Mouse (Mus musculus) stomach, postnatal 0 days (tissue): ENCODE data around the gene Pdcd5. TPM values are rescaled to one million over a fixed set of nuclear protein-coding genes. Genes with fewer than 3 reads are reported as not detected.

Experiments
- ATAC-seq: fragments of 200-750 bp; cut with Nextera tagmentation; 2 replicates; pipeline ENCODE4 v1.8.0; 2017; ENCODE audit not compliant: low FRiP score, low TSS enrichment
- DNase-seq: peaks from one replicate; pipeline ENCODE4 v3.0.0-alpha.2; 2016; ENCODE audit warnings: low spot score
- H3K27ac ChIP-seq: fragments of 300-500 bp; sonication (generic); replicated peaks from 2 replicates; pipeline ENCODE4 v1.5.1; 2014; ENCODE audit warnings: mild to moderate bottlenecking, control low read depth
- H3K27me3 ChIP-seq: fragments of 300-500 bp; sonication (generic); 2 replicates; pipeline ENCODE4 v1.6.1; 2014; ENCODE audit warnings: low read length; ENCODE audit not compliant: control insufficient read depth, insufficient read depth
- H3K36me3 ChIP-seq: fragments of 300-500 bp; sonication (generic); 2 replicates; pipeline ENCODE4 v1.6.1; 2014; ENCODE audit warnings: low read length, mixed read lengths; ENCODE audit not compliant: control insufficient read depth, insufficient read depth
- H3K4me1 ChIP-seq: fragments of 300-500 bp; sonication (generic); replicated peaks from 2 replicates; pipeline ENCODE4 v1.6.1; 2014; ENCODE audit warnings: antibody characterized with exemption; ENCODE audit not compliant: control insufficient read depth, insufficient read depth
- H3K4me2 ChIP-seq: fragments of 300-500 bp; sonication (generic); replicated peaks from 2 replicates; pipeline ENCODE4 v1.6.1; 2014; ENCODE audit warnings: low read depth, mild to moderate bottlenecking, control low read depth, moderate library complexity
- H3K4me3 ChIP-seq: fragments of 300-500 bp; sonication (generic); 2 replicates; pipeline ENCODE4 v1.5.1; 2014; ENCODE audit warnings: low read depth, low read length, control low read depth
- H3K9ac ChIP-seq: fragments of 300-500 bp; sonication (generic); 2 replicates; pipeline ENCODE4 v1.6.1; 2014; ENCODE audit warnings: mild to moderate bottlenecking, low read length, control low read depth, mixed read lengths
- H3K9me3 ChIP-seq: fragments of 300-500 bp; sonication (generic); 2 replicates; pipeline ENCODE4 v1.6.1; 2016; ENCODE audit warnings: low read length; ENCODE audit not compliant: control insufficient read depth
- CTCF ChIP-seq: IDR thresholded peaks from 2 replicates; pipeline ENCODE4 v1.5.1; 2016; ENCODE audit warnings: antibody characterized with exemption, low read depth, mild to moderate bottlenecking, moderate library complexity
- EP300 ChIP-seq: optimal IDR thresholded peaks from 2 replicates; pipeline ENCODE3; 2016; ENCODE audit warnings: antibody characterized with exemption
- WGBS: fragments of 180-500 bp; shearing (Covaris S2); extraction: QIAGEN DNeasy Blood & Tissue Kit; methylation state at CpG from one replicate; pipeline ENCODE4 v1.1.7; 2014; 5-methylcytosine and 5-hydroxymethylcytosine counted together
- polyA plus RNA-seq: library from polyadenylated mRNA; unstranded; fragments of >200 nt; fragmentation: Nextera tagmentation; extraction: Ambion mirVana; gene quantifications from 2 replicates; pipeline ENCODE4 v1.2.1, GENCODE M21; 2015

Pdcd5 gene
- polyA plus RNA-seq, 1 experiment from 2014 or later, result 190 TPM

- no peaks in the 10 kb centered on the region for H3K4me1 ChIP-seq
- ATAC-seq (no peak), DNase-seq (no peak)
- H3K4me2 ChIP-seq, result no peak overlapping the region
- no peak for TF ChIP-seq CTCF
- no peak for TF ChIP-seq EP300
- H3K9me3 ChIP-seq, result no peaks in the 10 kb centered on the region
- H3K36me3 ChIP-seq, result peaks cover 31% of the 10 kb centered on the region
- no peak overlapping the region for H3K4me3 ChIP-seq
- 93% methylated on average over 9 of the region's 9 CpGs for WGBS
- H3K27ac ChIP-seq, result no peak overlapping the region
- H3K9ac ChIP-seq, result no peak overlapping the region
- no peaks in the 10 kb centered on the region for H3K27me3 ChIP-seq
Observed at GRCm38 (mm10) chr7:35636874-35637273, 10.4 kb downstream of the Pdcd5 start.

DNA sequence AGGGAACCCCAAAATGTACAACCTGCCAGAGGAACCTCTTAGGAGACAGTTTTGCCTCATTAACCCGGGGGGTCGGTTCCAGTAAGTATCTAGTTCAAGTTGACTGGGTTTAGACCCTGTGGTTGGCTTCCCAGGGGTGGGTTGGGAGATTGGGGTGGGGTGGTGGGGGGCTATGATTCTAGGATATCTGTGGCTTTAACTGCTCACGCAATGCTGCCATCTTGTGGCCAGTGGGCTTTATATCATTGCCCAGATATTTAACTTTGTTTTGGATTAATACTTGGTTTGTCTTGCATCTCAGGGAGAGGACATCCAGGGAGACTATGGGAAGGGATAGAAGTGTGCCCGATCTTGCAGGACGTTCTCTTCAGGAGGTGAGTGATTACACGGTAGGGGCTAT is 11.1 kb downstream of the Pdcd5 start:
- ATAC-seq (no peak), DNase-seq (peak; percentile 24)
- Histone ChIP-seq H3K4me3 (no peak overlapping the region), H3K27ac (no peak overlapping the region), H3K9ac (no peak overlapping the region), H3K4me2 (no peak overlapping the region), H3K36me3 (peaks cover 31% of the 10 kb centered on the region), H3K27me3 (no peaks in the 10 kb centered on the region), H3K4me1 (no peaks in the 10 kb centered on the region), H3K9me3 (no peaks in the 10 kb centered on the region)
- 64% methylated on average over 6 of the region's 6 CpGs for WGBS
- TF ChIP-seq CTCF (peak; percentile 75), EP300 (no peak)

DNA sequence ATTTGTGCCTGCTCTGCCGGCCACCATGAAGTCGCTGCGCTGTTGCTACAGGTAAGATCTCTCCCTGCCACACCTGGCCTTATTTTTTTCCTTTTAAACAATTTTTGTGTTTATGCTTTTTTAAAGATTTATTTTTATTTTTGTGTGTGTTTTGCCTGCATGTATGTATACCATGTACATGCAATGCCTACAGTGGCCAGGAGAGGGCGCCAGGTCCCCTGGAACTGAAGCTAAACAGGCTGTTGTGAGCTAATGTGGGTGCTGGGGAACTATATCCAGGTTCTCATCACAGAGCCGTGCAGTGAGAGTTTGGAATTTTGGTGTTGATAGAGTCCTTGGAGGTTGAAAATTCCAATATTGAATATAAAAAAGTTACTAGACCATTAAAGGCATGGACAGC is 18.8 kb downstream of the Pdcd5 start:
- no peak overlapping the region for H3K9ac ChIP-seq
- TF ChIP-seq EP300, result no peak
- TF ChIP-seq CTCF, result peak; percentile 78
- peak; percentile 48 for DNase-seq
- no peaks in the 10 kb centered on the region for H3K4me1 ChIP-seq
- no peak overlapping the region for H3K4me3 ChIP-seq
- ATAC-seq, result no peak
- H3K27me3 ChIP-seq, result no peaks in the 10 kb centered on the region
- H3K36me3 ChIP-seq, result peaks cover 25% of the 10 kb centered on the region
- no peak overlapping the region for H3K4me2 ChIP-seq
- 76% methylated on average over 5 of the region's 5 CpGs for WGBS
- no peaks in the 10 kb centered on the region for H3K9me3 ChIP-seq
- no peak overlapping the region for H3K27ac ChIP-seq

- H3K4me2 ChIP-seq, result no peak overlapping the region
- DNase-seq, result no peak
- 95% methylated on average over 10 of the region's 10 CpGs for WGBS
- no peak for ATAC-seq
- H3K9ac ChIP-seq, result no peak overlapping the region
- no peaks in the 10 kb centered on the region for H3K9me3 ChIP-seq
- no peaks in the 10 kb centered on the region for H3K27me3 ChIP-seq
- H3K27ac ChIP-seq, result no peak overlapping the region
- no peaks in the 10 kb centered on the region for H3K4me1 ChIP-seq
- TF ChIP-seq CTCF (no peak), EP300 (no peak)
- no peak overlapping the region for H3K4me3 ChIP-seq
- peaks cover 31% of the 10 kb centered on the region for H3K36me3 ChIP-seq
Observed at GRCm38 (mm10) chr7:35627371-35627770, 19.9 kb downstream of the Pdcd5 start.

DNA sequence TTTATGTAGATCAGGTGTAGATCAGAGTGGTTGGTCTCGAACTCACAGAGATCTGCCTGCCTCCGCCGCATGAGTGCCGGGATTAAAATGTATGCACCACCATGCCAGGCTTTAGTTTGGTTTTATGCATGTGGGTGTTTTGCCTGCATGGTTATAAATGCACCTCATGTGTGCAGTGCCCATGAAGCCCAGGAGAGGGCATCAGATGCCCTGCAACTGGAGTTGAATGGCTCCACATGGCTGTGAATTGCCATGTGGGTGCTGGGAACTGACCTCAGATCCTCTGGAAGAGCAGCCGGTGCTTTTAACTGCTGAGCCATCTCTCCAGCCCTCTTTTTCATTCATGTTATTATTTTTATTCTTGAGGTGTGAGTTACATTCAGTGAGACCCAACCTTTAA is 21.3 kb downstream of the Pdcd5 start:
- WGBS, result 99% methylated on average over 5 of the region's 5 CpGs
- TF ChIP-seq EP300 (no peak), CTCF (peak; percentile 29; the same call in 1 of the 2 replicates)
- Histone ChIP-seq H3K9ac (no peak overlapping the region), H3K4me2 (no peak overlapping the region), H3K36me3 (peaks cover 30% of the 10 kb centered on the region), H3K4me3 (no peak overlapping the region), H3K27ac (no peak overlapping the region), H3K27me3 (no peaks in the 10 kb centered on the region), H3K4me1 (no peaks in the 10 kb centered on the region), H3K9me3 (no peaks in the 10 kb centered on the region)
- DNase-seq, result no peak
- no peak for ATAC-seq

GRCm38 (mm10) chr7:35622626-35623025 is 24.7 kb downstream of the Pdcd5 start:
- TF ChIP-seq EP300 (no peak), CTCF (no peak)
- Histone ChIP-seq H3K4me1 (no peaks in the 10 kb centered on the region), H3K36me3 (peaks cover 30% of the 10 kb centered on the region), H3K9ac (no peak overlapping the region), H3K4me2 (no peak overlapping the region), H3K27me3 (no peaks in the 10 kb centered on the region), H3K27ac (no peak overlapping the region), H3K9me3 (no peaks in the 10 kb centered on the region), H3K4me3 (no peak overlapping the region)
- DNase-seq (no peak), ATAC-seq (no peak)
- WGBS, result 91% methylated on average over 10 of the region's 10 CpGs
